Mouse (Mus musculus): ENCODE measurements around the gene Olfr43.

DNA sequence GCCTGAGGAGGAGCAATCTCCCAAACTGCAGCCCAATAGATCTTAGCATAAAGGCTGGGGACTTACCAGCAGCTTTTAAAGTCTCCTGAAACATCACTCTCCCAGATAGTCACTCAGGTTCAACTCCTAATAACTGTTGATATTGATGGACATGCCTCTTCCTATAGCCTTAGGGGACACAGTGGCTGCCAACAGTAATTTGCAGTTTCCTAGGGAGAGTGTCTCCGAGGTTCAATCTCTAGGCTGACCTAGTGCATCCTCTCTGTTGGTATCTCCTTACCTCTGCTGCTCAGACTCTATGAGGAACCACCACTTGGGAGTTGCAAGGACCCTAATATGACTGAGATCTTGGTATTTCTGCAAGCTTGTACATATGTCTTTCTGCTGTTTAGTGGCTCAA, at the start of gene Olfr43:
- no peak for TF ChIP-seq CTCF (IDR thresholded peaks at IDR 0.05)
- TF ChIP-seq POLR2A (IDR thresholded peaks at IDR 0.05; ENCODE audit: insufficient read depth, low read depth, low read length), result no peak
- TF ChIP-seq EP300 (IDR thresholded peaks at IDR 0.05; ENCODE audit: insufficient read depth, low read depth, low read length), result no peak

All from heart, adult 2 months (tissue).